Mouse (Mus musculus) CH12.LX (cell line): ENCODE data around the gene Abca2. TPM values are rescaled to one million over a fixed set of nuclear protein-coding genes. Genes with fewer than 3 reads are reported as not detected.

ENCODE experiments used
- DNase-seq: peaks from one replicate; pipeline ENCODE4 v3.0.0-alpha.2; 2013; ENCODE audit errors: extremely low read depth
- H3K27ac ChIP-seq: 2 replicates; pipeline ENCODE4 v1.5.1; 2012; ENCODE audit warnings: low read depth, mild to moderate bottlenecking, control low read depth, moderate library complexity; ENCODE audit not compliant: insufficient read depth
- H3K27me3 ChIP-seq: replicated peaks from 2 replicates; pipeline ENCODE3; 2012; ENCODE audit warnings: inconsistent platforms
- H3K36me3 ChIP-seq, 2 experiments: replicated peaks in 1 of 2; 2 replicates each; pipeline versions ENCODE3 to v1.6.1; 2012; ENCODE audit warnings: inconsistent platforms in 1 of 2, low read length in 1 of 2, mild to moderate bottlenecking in 1 of 2, mixed read lengths in 1 of 2, moderate library complexity in 1 of 2; ENCODE audit not compliant: control insufficient read depth in 1 of 2, insufficient read depth in 1 of 2
- H3K4me1 ChIP-seq, 2 experiments: 2 replicates each; pipeline ENCODE4 v1.6.1; 2012; ENCODE audit warnings: inconsistent platforms in 1 of 2, moderate library complexity in 1 of 2; ENCODE audit not compliant: insufficient read depth in 2 of 2, control insufficient read depth in 1 of 2
- H3K4me2 ChIP-seq: 2 replicates; pipeline ENCODE4 v1.6.1; 2012; ENCODE audit warnings: low read depth, mild to moderate bottlenecking, control low read depth; ENCODE audit not compliant: poor library complexity, insufficient read depth, severe bottlenecking
- H3K4me3 ChIP-seq, 3 experiments: fragments of 150-350 bp in 1 of 3; sonication (generic) in 1 of 3; replicated peaks in 1 of 3; 2 replicates each; pipeline versions ENCODE3 to v1.5.1; 2011 to 2012; ENCODE audit warnings: low read depth in 2 of 3, low read length in 2 of 3, mild to moderate bottlenecking in 2 of 3, moderate library complexity in 2 of 3, control low read depth in 1 of 3, improper control_type of control experiment in 1 of 3, inconsistent platforms in 1 of 3, mixed read lengths in 1 of 3; ENCODE audit not compliant: poor library complexity in 1 of 3
- H3K79me2 ChIP-seq: replicated peaks from 2 replicates; pipeline ENCODE4 v1.6.1; 2012; ENCODE audit warnings: mild to moderate bottlenecking, moderate library complexity; ENCODE audit not compliant: control insufficient read depth, poor library complexity, insufficient read depth, severe bottlenecking; ENCODE audit errors: extremely low read depth
- H3K9ac ChIP-seq: 2 replicates; pipeline ENCODE4 v1.6.1; 2012; ENCODE audit warnings: low read depth, mild to moderate bottlenecking, control low read depth, moderate library complexity; ENCODE audit not compliant: insufficient read depth
- H3K9me3 ChIP-seq: replicated peaks from 2 replicates; pipeline ENCODE3; 2012; ENCODE audit warnings: low read length, inconsistent platforms, mixed read lengths
- BHLHE40 ChIP-seq: IDR thresholded peaks from 2 replicates; pipeline ENCODE4 v1.6.1; 2011; ENCODE audit warnings: mild to moderate bottlenecking, low read depth, low read length, improper control_type of control experiment
- CHD1 ChIP-seq: IDR thresholded peaks from 2 replicates; pipeline ENCODE4 v1.6.1; 2012; ENCODE audit warnings: low read depth, low read length, improper control_type of control experiment, inconsistent platforms
- CHD2 ChIP-seq: IDR thresholded peaks from 2 replicates; pipeline ENCODE4 v1.6.1; 2011; ENCODE audit warnings: low read length, improper control_type of control experiment
- CTCF ChIP-seq, 2 experiments: IDR thresholded peaks in 1 of 2; conservative IDR thresholded peaks in 1 of 2; 2 replicates each; pipeline ENCODE4 v1.5.1; 2011 to 2012; ENCODE audit warnings: low read depth in 2 of 2, low read length in 2 of 2, improper control_type of control experiment in 1 of 2, inconsistent platforms in 1 of 2, mild to moderate bottlenecking in 1 of 2, moderate library complexity in 1 of 2
- E2F4 ChIP-seq: IDR thresholded peaks from 2 replicates; pipeline ENCODE4 v1.6.1; 2011; ENCODE audit warnings: low read depth, low read length, improper control_type of control experiment; ENCODE audit not compliant: insufficient replicate concordance
- ELF1 ChIP-seq: IDR thresholded peaks from 2 replicates; pipeline ENCODE4 v1.6.1; 2014; ENCODE audit warnings: low read depth, mild to moderate bottlenecking, inconsistent platforms, low read length, improper control_type of control experiment
- EP300 ChIP-seq: IDR thresholded peaks from 2 replicates; pipeline ENCODE4 v1.6.1; 2011; ENCODE audit warnings: low read length, improper control_type of control experiment
- GABPA ChIP-seq: IDR thresholded peaks from 2 replicates; pipeline ENCODE4 v1.6.1; 2012; ENCODE audit warnings: low read depth, low read length, improper control_type of control experiment, inconsistent platforms; ENCODE audit not compliant: insufficient replicate concordance
- HCFC1 ChIP-seq: IDR thresholded peaks from 2 replicates; pipeline ENCODE4 v1.6.1; 2012; ENCODE audit warnings: low read depth, mild to moderate bottlenecking, inconsistent platforms, low read length, improper control_type of control experiment
- JUN ChIP-seq: IDR thresholded peaks from 2 replicates; pipeline ENCODE4 v1.6.1; 2011; ENCODE audit warnings: low read depth, mild to moderate bottlenecking, low read length, improper control_type of control experiment, moderate library complexity; ENCODE audit not compliant: insufficient read depth
- JUND ChIP-seq: conservative IDR thresholded peaks from 2 replicates; pipeline ENCODE4 v1.6.1; 2011; ENCODE audit warnings: low read depth, low read length, improper control_type of control experiment
- KAT2A ChIP-seq: IDR thresholded peaks from 2 replicates; pipeline ENCODE4 v1.6.1; 2012; ENCODE audit warnings: low read length, improper control_type of control experiment, inconsistent platforms; ENCODE audit not compliant: insufficient replicate concordance
- MAFK ChIP-seq: IDR thresholded peaks from 2 replicates; pipeline ENCODE4 v1.6.1; 2011; ENCODE audit warnings: low read length, improper control_type of control experiment; ENCODE audit not compliant: insufficient replicate concordance
- MAX ChIP-seq: IDR thresholded peaks from 2 replicates; pipeline ENCODE4 v1.6.1; 2011; ENCODE audit warnings: low read length, improper control_type of control experiment
- MAZ ChIP-seq: IDR thresholded peaks from 2 replicates; pipeline ENCODE4 v1.6.1; 2012; ENCODE audit warnings: low read depth, mild to moderate bottlenecking, inconsistent platforms, low read length, improper control_type of control experiment, moderate library complexity
- MEF2A ChIP-seq: IDR thresholded peaks from 2 replicates; pipeline ENCODE4 v1.6.1; 2014; ENCODE audit warnings: low read depth, mild to moderate bottlenecking, inconsistent platforms, low read length, improper control_type of control experiment, borderline replicate concordance
- MXI1 ChIP-seq: IDR thresholded peaks from 2 replicates; pipeline ENCODE4 v1.6.1; 2011; ENCODE audit warnings: mild to moderate bottlenecking, low read depth, low read length, improper control_type of control experiment
- NRF1 ChIP-seq: IDR thresholded peaks from 2 replicates; pipeline ENCODE4 v1.6.1; 2014; ENCODE audit warnings: low read depth, mild to moderate bottlenecking, inconsistent platforms, low read length, improper control_type of control experiment, moderate library complexity
- PAX5 ChIP-seq: IDR thresholded peaks from 2 replicates; pipeline ENCODE4 v1.6.1; 2012; ENCODE audit warnings: low read length, inconsistent platforms, mixed read lengths
- POLR2A ChIP-seq: IDR thresholded peaks from 2 replicates; pipeline ENCODE4 v1.6.1; 2011; ENCODE audit warnings: low read depth, mild to moderate bottlenecking, improper control_type of control experiment, low read length
- POLR2AphosphoS2 ChIP-seq: IDR thresholded peaks from 2 replicates; pipeline ENCODE4 v1.6.1; 2011; ENCODE audit warnings: low read depth, low read length, improper control_type of control experiment
- RCOR1 ChIP-seq: conservative IDR thresholded peaks from 2 replicates; pipeline ENCODE4 v1.6.1; 2012; ENCODE audit warnings: low read depth, mild to moderate bottlenecking, inconsistent platforms, low read length, improper control_type of control experiment
- SMC3 ChIP-seq: IDR thresholded peaks from 2 replicates; pipeline ENCODE4 v1.6.1; 2011; ENCODE audit warnings: low read depth, low read length, improper control_type of control experiment
- TBP ChIP-seq: conservative IDR thresholded peaks from 2 replicates; pipeline ENCODE4 v1.6.1; 2011; ENCODE audit warnings: low read depth, low read length, improper control_type of control experiment
- TCF12 ChIP-seq: IDR thresholded peaks from 2 replicates; pipeline ENCODE4 v1.6.1; 2014; ENCODE audit warnings: low read depth, mild to moderate bottlenecking, inconsistent platforms, low read length, improper control_type of control experiment
- UBTF ChIP-seq: IDR thresholded peaks from 2 replicates; pipeline ENCODE4 v1.6.1; 2012; ENCODE audit warnings: low read depth, mild to moderate bottlenecking, inconsistent platforms, low read length, improper control_type of control experiment, moderate library complexity
- USF1 ChIP-seq: IDR thresholded peaks from 2 replicates; pipeline ENCODE4 v1.6.1; 2014; ENCODE audit warnings: low read depth, mild to moderate bottlenecking, inconsistent platforms, low read length, improper control_type of control experiment
- USF2 ChIP-seq: conservative IDR thresholded peaks from 2 replicates; pipeline ENCODE4 v1.6.1; 2011; ENCODE audit warnings: low read depth, low read length, improper control_type of control experiment
- ZKSCAN1 ChIP-seq: IDR thresholded peaks from 2 replicates; pipeline ENCODE4 v1.6.1; 2012; ENCODE audit warnings: low read depth, inconsistent platforms, low read length, improper control_type of control experiment, borderline replicate concordance
- dilution Hi-C: fragments of 300-500 bp; cut with MboI; formaldehyde crosslinking; loops from 2 replicates; pipeline ENCODE4 v1.14.3; 2020; ENCODE audit warnings: low sequenced_read_pairs; ENCODE audit not compliant: extremely low pct_unique_long_range_greater_than_20kb, extremely low pct_ligation_motif_present
- in situ Hi-C: fragments of 300-500 bp; cut with MboI; formaldehyde crosslinking; loops from 3 replicates; pipeline ENCODE4 v1.14.3; 2019; ENCODE audit warnings: low sequenced_read_pairs, low pct_ligation_motif_present, low pct_unique_long_range_greater_than_20kb, mixed read lengths
- polyA plus RNA-seq: library from polyadenylated mRNA; unstranded; fragments of >175 nt; gene quantifications from 2 replicates; pipeline ENCODE4 v1.2.1, GENCODE M21; 2012; ENCODE audit warnings: low read depth; ENCODE audit not compliant: insufficient read length
- total RNA-seq, 2 experiments: library from RNA; depleted of rRNA; stranded (reverse); fragments of 300-350 nt in 1 of 2; fragments of >200 nt in 1 of 2; gene quantifications; 2 replicates each; pipeline ENCODE4 v1.2.3; 2012 to 2014

The Abca2 gene
- total and polyA plus RNA-seq, 3 experiments = 5.0 to 23.4 (median 13.0) TPM

GRCm38 (mm10) chr2:25465256-25465655, 36.8 kb downstream of the Abca2 start:
- H3K4me1 ChIP-seq = peaks cover 30 to 68% of the 10 kb centered on the region in 2 experiments
- H3K9me3 ChIP-seq = no peaks in the 10 kb centered on the region
- H3K36me3 ChIP-seq = no peaks in the 10 kb centered on the region
- dilution Hi-C loops (no loop called here), in situ Hi-C loops (no loop called here)
- H3K4me2 ChIP-seq = no peak overlapping the region
- no peaks in the 10 kb centered on the region for H3K27me3 ChIP-seq
- peak overlapping the region in 1 of 3 experiments; percentile 44 for H3K4me3 ChIP-seq
- TF ChIP-seq EP300 = no peak
- TF ChIP-seq TBP = no peak
- no peak for TF ChIP-seq ELF1
- TF ChIP-seq KAT2A = no peak
- no peak for TF ChIP-seq HCFC1
- no peak for TF ChIP-seq GABPA
- no peak for TF ChIP-seq USF1
- no peak for TF ChIP-seq CTCF (conservative IDR thresholded peaks at IDR 0.05 in 1 of 2, IDR thresholded peaks at IDR 0.05 in 1 of 2; ENCODE audit: low read depth in 2 of 2, low read length in 2 of 2)
- TF ChIP-seq E2F4 = no peak
- no peak for TF ChIP-seq MAZ
- peak overlapping the region; percentile 50 for H3K9ac ChIP-seq
- no peak for DNase-seq
- peak overlapping the region; percentile 44 for H3K27ac ChIP-seq
- 0 out of 2 replicates have a peak, but pooled peaks cover under 1% of the 10 kb centered on the region for H3K79me2 ChIP-seq

GRCm38 (mm10) chr2:25465816-25466635, 37.5 kb downstream of the Abca2 start:
- Histone ChIP-seq H3K27ac (peak overlapping the region; percentile 44), H3K79me2 (no peaks in the 10 kb centered on the region), H3K36me3 (no peaks in the 10 kb centered on the region), H3K9me3 (no peaks in the 10 kb centered on the region), H3K4me3 (peak overlapping the region in 1 of 3 experiments; percentile 44), H3K4me1 (peaks cover 30 to 67% of the 10 kb centered on the region in 2 experiments), H3K9ac (peak overlapping the region; percentile 50), H3K27me3 (no peaks in the 10 kb centered on the region), H3K4me2 (peak overlapping the region; percentile 25; the same call in 1 of the 2 replicates)
- peak; percentile 83 for DNase-seq
- in situ Hi-C loops (no loop called here), dilution Hi-C loops (no loop called here)
- TF ChIP-seq E2F4 (no peak), ZKSCAN1 (no peak), SMC3 (no peak), ELF1 (0 out of 2 replicates have a peak, but pooled peaks have one; percentile 31), RCOR1 (no peak), MEF2A (no peak), USF1 (peak; percentile 66), BHLHE40 (peak; percentile 40; the same call in 1 of the 2 replicates), POLR2AphosphoS2 (no peak), CHD1 (no peak), MAX (peak; percentile 87), MAFK (no peak), HCFC1 (no peak), EP300 (no peak), MXI1 (no peak), KAT2A (no peak), MAZ (peak; percentile 86; the same call in 1 of the 2 replicates), PAX5 (no peak), GABPA (no peak), USF2 (peak; percentile 15; the same call in 1 of the 2 replicates), CHD2 (peak; percentile 48; the same call in 1 of the 2 replicates), UBTF (no peak), JUND (no peak), JUN (no peak), POLR2A (peak; percentile 74), TCF12 (peak; percentile 84), NRF1 (no peak), CTCF (conservative IDR thresholded peaks at IDR 0.05 in 1 of 2, IDR thresholded peaks at IDR 0.05 in 1 of 2; ENCODE audit: low read depth in 2 of 2, low read length in 2 of 2) (no peak)
